Mouse (Mus musculus) hindbrain, embryonic 14.5 days (tissue): ENCODE data around the gene Gls. TPM values are rescaled to one million over a fixed set of nuclear protein-coding genes. Genes with fewer than 3 reads are reported as not detected.

Source experiments
- ATAC-seq: fragments of 200-750 bp; cut with Nextera tagmentation; 2 replicates; pipeline ENCODE4 v1.8.0; 2017; ENCODE audit warnings: moderate number of reproducible peaks, mild to moderate bottlenecking, moderate TSS enrichment, moderate library complexity; ENCODE audit not compliant: low FRiP score
- DNase-seq: peaks from one replicate; pipeline ENCODE4 v3.0.0-alpha.2; 2015; ENCODE audit warnings: low spot score
- H3K27ac ChIP-seq: fragments of 300-500 bp; sonication (generic); 2 replicates; pipeline ENCODE4 v1.5.1; 2014; ENCODE audit warnings: mild to moderate bottlenecking, moderate library complexity
- H3K27me3 ChIP-seq: fragments of 300-500 bp; sonication (generic); 2 replicates; pipeline ENCODE4 v1.6.1; 2014; ENCODE audit warnings: mild to moderate bottlenecking, low read length, mixed read lengths; ENCODE audit not compliant: control insufficient read depth, insufficient read depth
- H3K36me3 ChIP-seq: fragments of 300-500 bp; sonication (generic); replicated peaks from 2 replicates; pipeline ENCODE4 v1.6.1; 2014; ENCODE audit not compliant: control insufficient read depth, insufficient read depth
- H3K4me1 ChIP-seq: fragments of 300-500 bp; sonication (generic); replicated peaks from 2 replicates; pipeline ENCODE4 v1.6.1; 2014; ENCODE audit warnings: antibody characterized with exemption, low read length, mixed read lengths; ENCODE audit not compliant: control insufficient read depth, insufficient read depth
- H3K4me2 ChIP-seq: fragments of 300-500 bp; sonication (generic); replicated peaks from 2 replicates; pipeline ENCODE4 v1.6.1; 2014; ENCODE audit warnings: mild to moderate bottlenecking, moderate library complexity
- H3K4me3 ChIP-seq: fragments of 300-500 bp; sonication (generic); replicated peaks from 2 replicates; pipeline ENCODE4 v1.5.1; 2014; ENCODE audit warnings: mild to moderate bottlenecking, low read length
- H3K9ac ChIP-seq: fragments of 300-500 bp; sonication (generic); 2 replicates; pipeline ENCODE4 v1.6.1; 2014
- H3K9me3 ChIP-seq: fragments of 300-500 bp; sonication (generic); 2 replicates; pipeline ENCODE4 v1.6.1; 2016; ENCODE audit warnings: low read length; ENCODE audit not compliant: control insufficient read depth
- WGBS: fragments of 180-500 bp; shearing (Covaris S2); extraction: QIAGEN DNeasy Blood & Tissue Kit; methylation state at CpG from one replicate; pipeline ENCODE4 v1.1.7; 2014; 5-methylcytosine and 5-hydroxymethylcytosine counted together
- polyA plus RNA-seq: library from polyadenylated mRNA; unstranded; fragments of >200 nt; fragmentation: Nextera tagmentation; extraction: Ambion mirVana; gene quantifications from 2 replicates; pipeline ENCODE4 v1.2.1, GENCODE M21; 2014

Gene Gls
- polyA plus RNA-seq, 1 experiment from 2014 or later, result 61.9 TPM

- ATAC-seq (no peak), DNase-seq (peak; percentile 40)
- Histone ChIP-seq H3K27ac (no peak overlapping the region), H3K4me1 (no peaks in the 10 kb centered on the region), H3K36me3 (no peaks in the 10 kb centered on the region), H3K9ac (no peak overlapping the region), H3K4me2 (no peak overlapping the region), H3K4me3 (no peak overlapping the region), H3K9me3 (no peaks in the 10 kb centered on the region), H3K27me3 (no peaks in the 10 kb centered on the region)
- WGBS, result 54% methylated on average over 3 of the region's 3 CpGs
These were observed 34.6 kb upstream of the Gls start for GRCm38 (mm10) chr1:52267606-52268005.

GRCm38 (mm10) chr1:52265886-52266516 is 33.0 kb upstream of the Gls start:
- Histone ChIP-seq H3K36me3 (no peaks in the 10 kb centered on the region), H3K27me3 (no peaks in the 10 kb centered on the region), H3K27ac (no peak overlapping the region), H3K4me2 (no peak overlapping the region), H3K9ac (no peak overlapping the region), H3K9me3 (no peaks in the 10 kb centered on the region), H3K4me1 (no peaks in the 10 kb centered on the region), H3K4me3 (no peak overlapping the region)
- no peak for DNase-seq
- WGBS, result 88% methylated on average over 3 of the region's 3 CpGs
- no peak for ATAC-seq

GRCm38 (mm10) chr1:52264290-52264689 is 31.3 kb upstream of the Gls start:
- H3K4me1 ChIP-seq, result no peaks in the 10 kb centered on the region
- no peak overlapping the region for H3K27ac ChIP-seq
- 80% methylated on average over 3 of the region's 3 CpGs for WGBS
- no peak overlapping the region for H3K4me2 ChIP-seq
- DNase-seq (no peak), ATAC-seq (no peak)
- no peaks in the 10 kb centered on the region for H3K9me3 ChIP-seq
- no peak overlapping the region for H3K4me3 ChIP-seq
- no peaks in the 10 kb centered on the region for H3K27me3 ChIP-seq
- H3K36me3 ChIP-seq, result no peaks in the 10 kb centered on the region
- no peak overlapping the region for H3K9ac ChIP-seq

- H3K4me1 ChIP-seq, result no peaks in the 10 kb centered on the region
- H3K9ac ChIP-seq, result no peak overlapping the region
- ATAC-seq (no peak), DNase-seq (no peak)
- H3K27ac ChIP-seq, result no peak overlapping the region
- H3K27me3 ChIP-seq, result no peaks in the 10 kb centered on the region
- no peak overlapping the region for H3K4me3 ChIP-seq
- no peaks in the 10 kb centered on the region for H3K36me3 ChIP-seq
- no peak overlapping the region for H3K4me2 ChIP-seq
- whole genome bisulfite sequencing, result 97% methylated on average over 4 of the region's 4 CpGs
- no peaks in the 10 kb centered on the region for H3K9me3 ChIP-seq
These were observed 27.5 kb upstream of the Gls start for GRCm38 (mm10) chr1:52260354-52261090.

- Histone ChIP-seq H3K4me2 (no peak overlapping the region), H3K36me3 (no peaks in the 10 kb centered on the region), H3K27ac (no peak overlapping the region), H3K4me3 (no peak overlapping the region), H3K9ac (no peak overlapping the region), H3K4me1 (no peaks in the 10 kb centered on the region), H3K27me3 (no peaks in the 10 kb centered on the region), H3K9me3 (no peaks in the 10 kb centered on the region)
- DNase-seq, result no peak
- WGBS, result 89% methylated on average over 9 of the region's 9 CpGs
- no peak for ATAC-seq
These were observed 25.1 kb upstream of the Gls start for GRCm38 (mm10) chr1:52258006-52258749.

- 87% methylated on average over 4 of the region's 4 CpGs for WGBS
- no peaks in the 10 kb centered on the region for H3K27me3 ChIP-seq
- H3K27ac ChIP-seq, result no peak overlapping the region
- H3K9ac ChIP-seq, result no peak overlapping the region
- no peak overlapping the region for H3K4me2 ChIP-seq
- H3K36me3 ChIP-seq, result no peaks in the 10 kb centered on the region
- ATAC-seq, result no peak
- H3K9me3 ChIP-seq, result no peaks in the 10 kb centered on the region
- no peak for DNase-seq
- H3K4me1 ChIP-seq, result no peaks in the 10 kb centered on the region
- H3K4me3 ChIP-seq, result no peak overlapping the region
These were observed 23.9 kb upstream of the Gls start for GRCm38 (mm10) chr1:52256916-52257315.

GRCm38 (mm10) chr1:52256194-52256593 is 23.2 kb upstream of the Gls start:
- no peaks in the 10 kb centered on the region for H3K4me1 ChIP-seq
- ATAC-seq, result no peak
- H3K9me3 ChIP-seq, result no peaks in the 10 kb centered on the region
- H3K9ac ChIP-seq, result no peak overlapping the region
- no peak overlapping the region for H3K4me3 ChIP-seq
- no peaks in the 10 kb centered on the region for H3K36me3 ChIP-seq
- 86% methylated on average over 4 of the region's 4 CpGs for WGBS
- H3K27ac ChIP-seq, result no peak overlapping the region
- DNase-seq, result no peak
- H3K27me3 ChIP-seq, result no peaks in the 10 kb centered on the region
- no peak overlapping the region for H3K4me2 ChIP-seq

- Histone ChIP-seq H3K9ac (no peak overlapping the region), H3K27me3 (no peaks in the 10 kb centered on the region), H3K27ac (no peak overlapping the region), H3K4me1 (no peaks in the 10 kb centered on the region), H3K4me3 (no peak overlapping the region), H3K36me3 (no peaks in the 10 kb centered on the region), H3K4me2 (no peak overlapping the region), H3K9me3 (no peaks in the 10 kb centered on the region)
- WGBS, result 91% methylated on average over 2 of the region's 2 CpGs
- DNase-seq (no peak), ATAC-seq (no peak)
These were observed 21.4 kb upstream of the Gls start for GRCm38 (mm10) chr1:52254411-52254810.

- 82% methylated on average over 6 of the region's 6 CpGs for WGBS
- Histone ChIP-seq H3K9ac (no peak overlapping the region), H3K4me3 (no peak overlapping the region), H3K4me2 (no peak overlapping the region), H3K27ac (no peak overlapping the region), H3K36me3 (no peaks in the 10 kb centered on the region), H3K4me1 (no peaks in the 10 kb centered on the region), H3K27me3 (no peaks in the 10 kb centered on the region), H3K9me3 (no peaks in the 10 kb centered on the region)
- DNase-seq (no peak), ATAC-seq (no peak)
These were observed 20.4 kb upstream of the Gls start for GRCm38 (mm10) chr1:52253386-52253785.
